Mouse (Mus musculus): ENCODE measurements around the gene Ptprt. TPM values are rescaled to one million over a fixed set of nuclear protein-coding genes. Genes with fewer than 3 reads are reported as not detected.

The Ptprt gene
- polyA plus RNA-seq, 1 experiment: 1.1 TPM

DNA sequence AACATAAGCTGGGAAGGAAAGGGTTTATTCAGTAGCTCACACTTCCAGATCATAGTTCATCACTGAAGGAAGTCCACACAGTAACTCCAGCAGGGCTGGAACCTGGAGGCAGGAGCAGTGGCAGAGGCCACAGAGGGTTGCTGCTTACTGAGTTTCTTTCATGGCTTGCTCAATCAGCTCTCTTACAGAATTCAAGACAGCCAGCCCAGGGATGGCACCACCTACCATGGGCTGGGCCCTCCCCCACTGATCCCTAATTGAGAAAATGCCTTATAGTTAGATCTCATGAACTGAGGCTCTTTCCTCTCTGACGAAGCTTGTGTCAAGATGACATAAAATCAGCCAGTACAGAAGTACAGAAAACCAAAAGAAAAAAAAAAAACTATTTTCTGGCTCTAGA, 311.9 kb downstream of the Ptprt start:
- H3K27me3 ChIP-seq (ENCODE audit: control insufficient read depth, insufficient read depth, low read length): no peaks in the 10 kb centered on the region
- no peaks in the 10 kb centered on the region for H3K36me3 ChIP-seq (ENCODE audit: control insufficient read depth, insufficient read depth, low read length)
- TF ChIP-seq CTCF (IDR thresholded peaks at IDR 0.05; ENCODE audit: borderline replicate concordance, control insufficient read depth, extremely low read depth, insufficient read depth, low read length, poor library complexity) (no peak), POLR2A (IDR thresholded peaks at IDR 0.05; ENCODE audit: control insufficient read depth, extremely low read depth, insufficient read depth, low read length, poor library complexity) (no peak)
- no peaks in the 10 kb centered on the region for H3K4me1 ChIP-seq (replicated peaks; ENCODE audit: control insufficient read depth, insufficient read depth, low read length)
- no peak for DNase-seq
- no peak overlapping the region for H3K27ac ChIP-seq (ENCODE audit: control insufficient read depth, insufficient read depth, low read length)
- no peak overlapping the region for H3K4me3 ChIP-seq (ENCODE audit: control insufficient read depth, insufficient read depth, low read length)
- 57% methylated on average over 1 of the region's 1 CpGs for WGBS

DNA sequence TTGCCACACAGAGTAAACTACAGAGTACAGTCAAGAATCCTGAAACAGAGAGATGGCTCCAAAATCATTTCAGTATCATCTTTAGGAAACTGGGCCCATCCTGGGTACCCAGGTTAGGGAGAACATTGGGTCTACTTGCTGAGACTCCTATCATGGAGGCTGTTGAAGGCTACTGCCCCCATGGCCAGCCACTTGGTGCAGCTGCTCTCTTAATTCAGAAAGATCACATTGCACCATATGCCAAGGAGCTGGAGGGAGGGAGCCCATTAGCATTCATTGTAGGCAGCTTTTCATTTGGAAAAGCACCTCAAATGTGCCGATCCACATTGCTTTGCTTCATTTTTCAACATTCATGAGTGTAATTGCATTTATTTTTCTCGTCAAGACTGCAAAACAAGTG, 319.1 kb downstream of the Ptprt start:
- 73% methylated on average over 2 of the region's 2 CpGs for WGBS
- TF ChIP-seq POLR2A (IDR thresholded peaks at IDR 0.05; ENCODE audit: control insufficient read depth, extremely low read depth, insufficient read depth, low read length, poor library complexity): no peak
- TF ChIP-seq CTCF (IDR thresholded peaks at IDR 0.05; ENCODE audit: borderline replicate concordance, control insufficient read depth, extremely low read depth, insufficient read depth, low read length, poor library complexity): no peak
- no peaks in the 10 kb centered on the region for H3K27me3 ChIP-seq (ENCODE audit: control insufficient read depth, insufficient read depth, low read length)
- H3K36me3 ChIP-seq (ENCODE audit: control insufficient read depth, insufficient read depth, low read length): no peaks in the 10 kb centered on the region
- H3K4me3 ChIP-seq (ENCODE audit: control insufficient read depth, insufficient read depth, low read length): no peak overlapping the region
- DNase-seq: no peak
- no peak overlapping the region for H3K27ac ChIP-seq (ENCODE audit: control insufficient read depth, insufficient read depth, low read length)
- H3K4me1 ChIP-seq (replicated peaks; ENCODE audit: control insufficient read depth, insufficient read depth, low read length): no peaks in the 10 kb centered on the region

DNA sequence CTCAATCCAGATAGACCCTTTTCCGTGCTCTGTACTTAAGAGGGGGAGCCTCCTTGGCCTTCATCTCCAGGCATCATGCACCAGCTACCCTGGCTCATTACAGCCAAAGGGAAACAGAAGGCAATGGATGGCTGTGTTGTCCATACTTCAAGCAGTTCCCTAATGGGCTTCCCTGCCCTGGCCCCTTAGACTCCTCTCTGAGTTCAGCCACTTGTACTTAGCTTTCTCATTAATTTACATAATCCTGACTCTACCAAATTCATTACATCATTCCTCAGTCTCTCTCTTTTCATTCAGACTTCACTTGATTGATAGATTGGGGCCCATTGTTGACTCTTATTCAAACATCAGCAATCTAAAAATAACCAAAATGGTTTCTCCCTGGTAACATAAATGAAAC, 320.7 kb downstream of the Ptprt start:
- H3K4me3 ChIP-seq (ENCODE audit: control insufficient read depth, insufficient read depth, low read length): no peak overlapping the region
- no peak for DNase-seq
- H3K27me3 ChIP-seq (ENCODE audit: control insufficient read depth, insufficient read depth, low read length): no peaks in the 10 kb centered on the region
- no peak overlapping the region for H3K27ac ChIP-seq (ENCODE audit: control insufficient read depth, insufficient read depth, low read length)
- WGBS: 97% methylated on average over 1 of the region's 1 CpGs
- H3K4me1 ChIP-seq (replicated peaks; ENCODE audit: control insufficient read depth, insufficient read depth, low read length): no peaks in the 10 kb centered on the region
- no peaks in the 10 kb centered on the region for H3K36me3 ChIP-seq (ENCODE audit: control insufficient read depth, insufficient read depth, low read length)
- TF ChIP-seq CTCF (IDR thresholded peaks at IDR 0.05; ENCODE audit: borderline replicate concordance, control insufficient read depth, extremely low read depth, insufficient read depth, low read length, poor library complexity): no peak
- TF ChIP-seq POLR2A (IDR thresholded peaks at IDR 0.05; ENCODE audit: control insufficient read depth, extremely low read depth, insufficient read depth, low read length, poor library complexity): no peak

DNA sequence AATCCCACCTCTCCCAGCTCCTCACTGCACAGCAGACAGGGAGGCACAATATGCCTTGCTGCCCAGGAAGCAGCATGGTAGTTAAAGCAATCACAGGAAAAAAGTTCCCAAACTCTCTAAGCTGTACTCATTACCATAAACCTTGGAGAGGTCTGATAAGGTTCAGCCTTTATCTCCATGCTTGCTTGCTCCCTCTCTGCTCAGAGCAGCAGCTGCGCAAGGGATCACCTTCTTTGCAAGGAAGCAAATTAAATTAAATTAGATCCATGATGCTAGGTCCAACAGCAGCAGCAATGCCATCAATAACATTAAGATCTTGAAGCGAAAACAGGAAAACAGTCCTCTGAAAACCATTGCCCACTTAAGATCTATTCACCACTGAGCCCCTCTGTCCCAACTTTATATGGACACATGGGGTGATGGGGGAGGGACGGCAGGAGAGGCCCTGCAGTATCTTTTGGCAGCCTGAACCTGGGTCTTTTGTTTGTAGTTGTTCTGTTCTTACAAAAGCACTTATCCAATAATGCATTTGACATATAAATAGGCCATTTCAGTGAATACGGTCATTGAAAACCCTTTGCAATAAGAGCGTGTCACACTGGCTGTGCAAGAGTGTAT, 328.8 kb downstream of the Ptprt start:
- H3K4me1 ChIP-seq (replicated peaks; ENCODE audit: control insufficient read depth, insufficient read depth, low read length): no peaks in the 10 kb centered on the region
- H3K27me3 ChIP-seq (ENCODE audit: control insufficient read depth, insufficient read depth, low read length): no peaks in the 10 kb centered on the region
- TF ChIP-seq POLR2A (IDR thresholded peaks at IDR 0.05; ENCODE audit: control insufficient read depth, extremely low read depth, insufficient read depth, low read length, poor library complexity) (no peak), CTCF (IDR thresholded peaks at IDR 0.05; ENCODE audit: borderline replicate concordance, control insufficient read depth, extremely low read depth, insufficient read depth, low read length, poor library complexity) (no peak)
- no peak overlapping the region for H3K27ac ChIP-seq (ENCODE audit: control insufficient read depth, insufficient read depth, low read length)
- DNase-seq: no peak
- H3K36me3 ChIP-seq (ENCODE audit: control insufficient read depth, insufficient read depth, low read length): no peaks in the 10 kb centered on the region
- 84% methylated on average over 5 of the region's 5 CpGs for WGBS
- no peak overlapping the region for H3K4me3 ChIP-seq (ENCODE audit: control insufficient read depth, insufficient read depth, low read length)

DNA sequence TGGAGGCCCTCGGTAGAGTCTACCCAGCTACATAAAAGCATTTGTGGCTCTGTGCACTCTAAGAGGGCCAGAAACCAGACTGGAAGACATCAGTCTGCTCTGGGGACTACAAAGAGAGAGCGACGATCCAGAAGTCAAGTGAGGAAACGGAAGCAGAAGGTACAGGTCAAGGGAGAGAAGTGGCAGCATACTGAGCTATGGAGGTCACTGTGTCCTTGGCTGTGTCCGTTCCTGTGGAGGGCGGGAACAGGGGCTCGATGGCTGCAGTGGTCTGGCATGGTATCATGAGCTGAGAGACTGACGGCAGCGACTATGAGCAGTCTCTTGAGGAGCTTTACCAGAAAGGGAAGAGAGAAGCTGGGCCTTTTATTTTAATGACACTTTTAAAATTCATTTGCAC, 331.5 kb downstream of the Ptprt start:
- no peak overlapping the region for H3K4me3 ChIP-seq (ENCODE audit: control insufficient read depth, insufficient read depth, low read length)
- no peak overlapping the region for H3K27ac ChIP-seq (ENCODE audit: control insufficient read depth, insufficient read depth, low read length)
- no peaks in the 10 kb centered on the region for H3K27me3 ChIP-seq (ENCODE audit: control insufficient read depth, insufficient read depth, low read length)
- TF ChIP-seq CTCF (IDR thresholded peaks at IDR 0.05; ENCODE audit: borderline replicate concordance, control insufficient read depth, extremely low read depth, insufficient read depth, low read length, poor library complexity) (no peak), POLR2A (IDR thresholded peaks at IDR 0.05; ENCODE audit: control insufficient read depth, extremely low read depth, insufficient read depth, low read length, poor library complexity) (no peak)
- DNase-seq: no peak
- 95% methylated on average over 9 of the region's 9 CpGs for WGBS
- H3K4me1 ChIP-seq (replicated peaks; ENCODE audit: control insufficient read depth, insufficient read depth, low read length): no peaks in the 10 kb centered on the region
- no peaks in the 10 kb centered on the region for H3K36me3 ChIP-seq (ENCODE audit: control insufficient read depth, insufficient read depth, low read length)

DNA sequence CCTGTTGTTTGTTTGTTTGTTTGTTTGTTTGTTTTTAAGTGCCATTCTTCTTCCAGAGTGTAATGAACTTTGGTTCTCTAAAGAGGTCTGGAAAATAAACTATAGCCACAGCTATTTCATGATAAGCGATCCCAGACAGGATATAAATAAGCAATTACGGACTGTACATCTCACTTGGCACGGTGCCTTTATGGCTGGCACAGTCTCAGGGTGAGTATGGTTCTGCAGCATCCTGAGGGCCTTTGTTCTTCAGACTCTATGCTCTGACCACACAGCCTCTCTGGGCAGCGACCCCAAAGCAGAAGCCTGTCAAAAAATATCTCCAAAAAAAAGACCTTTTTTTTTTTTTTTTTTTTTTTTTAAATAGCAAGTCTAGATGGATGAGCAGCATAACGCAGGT, 338.5 kb downstream of the Ptprt start:
- no peak for TF ChIP-seq CTCF (IDR thresholded peaks at IDR 0.05; ENCODE audit: borderline replicate concordance, control insufficient read depth, extremely low read depth, insufficient read depth, low read length, poor library complexity)
- no peak for TF ChIP-seq POLR2A (IDR thresholded peaks at IDR 0.05; ENCODE audit: control insufficient read depth, extremely low read depth, insufficient read depth, low read length, poor library complexity)
- no peaks in the 10 kb centered on the region for H3K27me3 ChIP-seq (ENCODE audit: control insufficient read depth, insufficient read depth, low read length)
- no peak overlapping the region for H3K4me3 ChIP-seq (ENCODE audit: control insufficient read depth, insufficient read depth, low read length)
- no peak for DNase-seq
- H3K27ac ChIP-seq (ENCODE audit: control insufficient read depth, insufficient read depth, low read length): no peak overlapping the region
- H3K4me1 ChIP-seq (replicated peaks; ENCODE audit: control insufficient read depth, insufficient read depth, low read length): no peaks in the 10 kb centered on the region
- no peaks in the 10 kb centered on the region for H3K36me3 ChIP-seq (ENCODE audit: control insufficient read depth, insufficient read depth, low read length)
- 86% methylated on average over 5 of the region's 5 CpGs for WGBS

DNA sequence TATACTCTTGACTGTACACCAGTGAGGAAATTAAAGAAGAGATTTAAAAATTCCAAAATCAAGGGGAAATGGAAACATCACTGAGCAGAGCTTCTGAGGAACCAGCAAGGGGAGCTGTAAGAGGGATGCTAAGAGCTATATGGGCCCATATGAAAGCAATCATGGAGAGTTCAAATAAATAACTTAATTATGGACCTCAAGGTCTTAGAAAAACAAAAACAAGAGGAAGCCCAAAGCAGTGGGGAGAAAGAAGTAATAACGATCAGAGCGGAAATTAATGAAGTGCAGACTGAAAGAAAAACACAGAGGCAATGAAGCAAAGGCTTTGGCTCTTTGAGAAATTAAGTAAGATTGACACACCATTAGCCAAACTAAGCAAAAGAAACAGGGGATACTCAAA, 353.0 kb downstream of the Ptprt start:
- no peaks in the 10 kb centered on the region for H3K4me1 ChIP-seq (replicated peaks; ENCODE audit: control insufficient read depth, insufficient read depth, low read length)
- TF ChIP-seq POLR2A (IDR thresholded peaks at IDR 0.05; ENCODE audit: control insufficient read depth, extremely low read depth, insufficient read depth, low read length, poor library complexity) (no peak), CTCF (IDR thresholded peaks at IDR 0.05; ENCODE audit: borderline replicate concordance, control insufficient read depth, extremely low read depth, insufficient read depth, low read length, poor library complexity) (no peak)
- no peaks in the 10 kb centered on the region for H3K36me3 ChIP-seq (ENCODE audit: control insufficient read depth, insufficient read depth, low read length)
- no peak overlapping the region for H3K4me3 ChIP-seq (ENCODE audit: control insufficient read depth, insufficient read depth, low read length)
- H3K27ac ChIP-seq (ENCODE audit: control insufficient read depth, insufficient read depth, low read length): no peak overlapping the region
- no peak for DNase-seq
- H3K27me3 ChIP-seq (ENCODE audit: control insufficient read depth, insufficient read depth, low read length): no peaks in the 10 kb centered on the region
- WGBS: 96% methylated on average over 2 of the region's 2 CpGs
